Mouse (Mus musculus): ENCODE data around the gene Ubp1.

Ubp1 gene

DNA sequence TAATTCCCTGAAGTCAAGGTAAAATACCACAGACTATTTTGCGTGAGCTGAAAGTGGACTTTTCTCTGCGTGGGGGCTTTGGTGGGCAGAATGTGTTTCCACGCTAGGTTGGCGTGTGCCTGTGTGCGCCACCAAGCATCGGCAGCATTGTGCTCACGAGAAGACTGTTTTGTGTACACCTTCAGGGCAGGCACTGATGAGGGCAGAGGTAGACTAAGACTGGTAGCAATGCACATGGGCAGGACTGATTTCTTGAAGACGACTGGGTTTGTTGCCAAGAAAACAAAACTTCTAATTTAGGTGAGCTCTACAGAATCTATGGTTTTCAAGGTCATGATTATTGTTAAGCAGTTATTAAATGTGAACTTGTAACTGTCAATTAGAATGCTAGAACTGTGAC lies 38.7 kb downstream of the Ubp1 start:
- no peak for DNase-seq (ENCODE audit: low spot score)

DNA sequence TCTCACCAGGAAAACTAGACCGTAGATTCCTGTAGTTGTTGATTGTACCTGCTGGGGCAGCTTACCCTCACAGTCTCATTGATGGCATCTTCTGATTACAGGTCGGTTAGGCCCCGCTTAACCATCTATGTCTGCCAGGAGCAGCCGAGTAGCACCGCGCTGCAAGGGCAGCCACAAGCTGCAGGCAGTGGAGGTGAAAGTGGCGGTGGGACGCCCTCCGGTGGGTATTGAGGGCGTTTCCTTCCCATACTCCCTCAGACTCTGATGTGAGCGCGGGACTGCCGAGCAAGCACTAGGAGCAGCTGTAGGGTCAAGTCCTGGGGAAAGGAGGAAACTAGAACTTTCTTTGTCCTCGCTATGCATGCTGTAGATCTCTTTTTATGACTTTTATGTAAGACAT lies 39.3 kb downstream of the Ubp1 start:
- no peak for DNase-seq (ENCODE audit: low spot score)

DNA sequence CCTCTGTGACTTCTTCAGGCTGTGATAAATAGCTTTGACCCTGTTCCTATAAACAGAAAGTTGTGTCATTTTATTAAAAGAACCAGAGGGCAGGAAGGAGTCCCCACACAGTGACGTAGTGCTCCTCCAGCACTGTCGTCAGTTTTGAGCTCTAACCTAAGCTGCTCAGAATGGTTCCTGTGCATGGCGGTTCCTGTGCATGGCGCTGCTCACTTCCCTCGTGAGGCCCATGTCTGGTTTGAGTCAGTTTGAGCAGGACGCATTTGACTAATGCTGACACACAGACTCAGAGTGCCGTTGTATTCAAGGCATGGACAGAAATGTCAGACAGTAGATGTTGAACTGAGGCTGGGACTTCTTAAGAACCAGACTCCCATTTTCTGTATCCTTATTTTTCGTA lies 40.9 kb downstream of the Ubp1 start:
- no peak for DNase-seq (ENCODE audit: low spot score)

DNA sequence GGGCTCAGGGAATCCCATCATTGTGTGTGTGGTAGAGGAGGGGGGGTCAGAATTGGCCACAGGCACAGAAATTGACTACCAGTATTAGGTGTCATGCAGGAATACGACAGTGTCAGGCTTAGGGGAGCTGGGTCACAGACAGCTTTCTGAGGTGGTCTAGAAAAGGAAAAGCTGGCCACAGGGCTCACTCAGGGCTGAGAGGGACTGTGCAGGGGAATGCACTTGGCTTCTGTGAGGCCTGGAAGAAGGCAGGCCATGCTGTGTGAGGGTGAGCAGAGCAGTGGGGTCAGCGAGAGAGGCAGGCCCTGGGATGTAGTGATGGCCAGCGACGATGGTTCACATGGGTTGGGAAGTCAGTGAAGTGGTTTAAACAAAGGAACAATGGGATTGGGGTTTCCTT lies 43.1 kb downstream of the Ubp1 start:
- DNase-seq (ENCODE audit: low spot score): no peak

DNA sequence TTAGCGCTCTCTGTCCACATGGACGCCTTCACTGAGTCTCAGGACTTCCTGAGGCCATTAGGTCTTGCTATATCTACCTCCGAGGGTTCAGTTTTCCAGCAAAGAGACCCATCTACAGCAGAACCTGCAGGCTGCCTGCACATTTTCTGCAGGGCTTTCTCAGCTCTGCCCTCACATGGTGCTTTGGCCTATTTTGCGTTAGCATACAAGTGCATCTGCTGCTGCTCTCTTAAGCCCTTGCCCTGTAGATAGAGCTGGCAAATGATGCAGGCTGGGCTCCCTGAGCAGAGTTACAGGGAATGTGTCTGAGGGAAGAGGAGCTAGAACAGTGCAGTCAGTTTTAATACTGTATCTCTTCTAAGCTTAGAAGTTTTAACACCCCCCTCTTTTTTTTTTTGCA lies 44.2 kb downstream of the Ubp1 start:
- DNase-seq (ENCODE audit: low spot score): no peak

DNA sequence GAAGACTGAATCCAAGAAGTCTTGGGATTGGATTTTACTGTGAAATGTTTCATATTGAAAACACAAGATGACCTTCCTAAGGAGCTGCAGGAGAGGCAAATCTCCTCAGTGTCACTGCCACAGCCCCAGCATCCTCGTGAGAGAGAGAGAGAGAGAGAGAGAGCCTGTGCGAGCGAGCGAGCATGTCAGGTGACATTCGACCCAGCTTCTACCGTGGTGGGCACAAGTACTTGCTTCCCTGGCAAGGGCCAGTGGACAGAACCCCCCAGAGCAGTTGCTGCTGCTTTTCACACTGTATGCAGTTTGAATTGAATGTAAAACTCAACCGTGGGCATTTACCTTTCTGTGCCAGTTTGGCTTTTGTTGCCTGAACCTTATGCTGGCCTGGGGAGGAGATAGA lies 44.7 kb downstream of the Ubp1 start:
- DNase-seq (ENCODE audit: low spot score): no peak

DNA sequence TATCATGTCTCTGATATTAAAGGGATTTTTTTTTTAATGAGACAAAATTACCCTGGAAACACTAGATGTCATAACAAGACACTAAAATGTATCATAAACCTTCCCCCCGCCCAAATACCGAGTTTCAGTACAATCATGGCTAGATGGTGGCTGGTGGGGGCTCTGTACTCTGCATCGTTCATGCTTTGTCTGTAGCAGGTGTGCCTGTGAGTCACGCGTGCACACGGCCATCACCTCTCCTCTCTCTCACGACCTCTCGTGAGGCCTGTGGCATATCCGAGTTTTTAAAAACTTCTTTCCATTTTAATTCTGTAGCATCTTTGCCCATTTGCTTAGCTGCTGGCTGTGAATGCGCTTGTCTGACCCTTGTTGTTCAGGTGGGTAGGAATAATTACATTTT lies 45.5 kb downstream of the Ubp1 start:
- DNase-seq (ENCODE audit: low spot score): no peak

DNA sequence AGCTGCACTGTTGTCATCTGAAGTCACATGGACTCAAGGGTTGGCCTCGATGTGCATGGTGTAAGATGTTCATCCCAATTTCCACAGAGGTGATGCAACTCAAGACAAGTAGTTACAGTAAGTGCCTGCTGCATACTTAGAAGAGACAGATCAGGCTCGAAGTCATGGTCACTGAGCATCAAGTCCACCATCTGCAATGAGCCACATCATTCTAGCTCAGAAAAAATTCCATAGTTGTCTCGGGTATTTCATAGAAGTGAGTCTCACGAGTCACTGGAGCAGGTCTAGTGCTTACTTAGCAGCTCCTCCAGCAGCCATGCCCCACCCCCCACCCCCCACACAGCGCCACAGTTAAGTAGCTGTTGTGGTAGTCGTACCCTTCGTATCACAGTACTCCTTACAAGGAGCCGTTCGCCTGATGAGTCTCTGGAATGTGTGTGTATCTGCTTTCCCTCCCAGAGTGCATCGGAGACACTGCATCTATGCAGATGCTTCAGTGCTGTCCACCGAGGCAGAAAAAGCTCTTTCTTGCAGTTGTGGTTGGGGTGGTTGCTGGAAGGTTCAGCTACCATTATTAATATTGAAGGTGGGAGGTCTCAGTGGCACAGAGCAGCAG lies 46.6 kb downstream of the Ubp1 start:
- no peak for DNase-seq (ENCODE audit: low spot score)

DNA sequence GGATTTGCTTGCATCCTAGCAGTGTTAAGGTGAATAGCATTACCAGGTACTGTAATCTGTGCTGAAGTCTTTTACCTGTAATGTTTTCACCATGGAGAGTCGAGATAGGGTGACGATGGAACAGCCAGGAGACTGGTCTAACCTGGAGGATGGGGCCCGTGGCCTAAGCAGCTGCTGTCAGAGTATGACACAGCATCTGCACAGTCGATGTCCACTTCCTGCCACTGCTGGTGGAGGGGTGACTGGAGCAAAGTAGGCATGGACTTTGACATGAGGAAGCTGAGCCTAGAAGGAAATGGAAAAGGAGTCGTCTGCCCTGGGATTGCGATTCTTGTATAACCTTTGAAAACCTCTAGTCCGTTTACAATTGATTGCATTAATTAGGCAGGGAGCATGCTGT lies 47.9 kb downstream of the Ubp1 start:
- no peak for DNase-seq (ENCODE audit: low spot score)

DNA sequence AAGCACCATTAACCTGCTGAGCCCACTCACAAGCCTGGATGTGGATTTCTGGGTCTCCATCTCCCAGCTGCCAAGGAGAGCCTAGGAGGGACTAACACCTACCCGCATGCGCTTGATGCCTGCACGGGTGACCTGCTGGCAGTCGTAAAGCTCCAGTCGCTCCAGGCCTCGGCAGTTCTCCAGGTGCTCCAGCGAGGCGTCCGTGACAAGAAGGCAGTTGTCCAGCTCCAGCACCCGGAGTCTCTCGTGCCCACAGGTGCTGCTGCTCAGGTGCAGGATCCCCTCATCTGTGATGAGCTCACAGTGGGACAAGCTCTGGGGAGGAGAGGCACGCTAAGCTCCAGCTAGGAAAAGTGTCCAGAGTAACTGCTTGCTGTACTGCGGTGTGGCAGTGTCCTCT lies 48.6 kb downstream of the Ubp1 start:
- DNase-seq (ENCODE audit: low spot score): no peak

DNA sequence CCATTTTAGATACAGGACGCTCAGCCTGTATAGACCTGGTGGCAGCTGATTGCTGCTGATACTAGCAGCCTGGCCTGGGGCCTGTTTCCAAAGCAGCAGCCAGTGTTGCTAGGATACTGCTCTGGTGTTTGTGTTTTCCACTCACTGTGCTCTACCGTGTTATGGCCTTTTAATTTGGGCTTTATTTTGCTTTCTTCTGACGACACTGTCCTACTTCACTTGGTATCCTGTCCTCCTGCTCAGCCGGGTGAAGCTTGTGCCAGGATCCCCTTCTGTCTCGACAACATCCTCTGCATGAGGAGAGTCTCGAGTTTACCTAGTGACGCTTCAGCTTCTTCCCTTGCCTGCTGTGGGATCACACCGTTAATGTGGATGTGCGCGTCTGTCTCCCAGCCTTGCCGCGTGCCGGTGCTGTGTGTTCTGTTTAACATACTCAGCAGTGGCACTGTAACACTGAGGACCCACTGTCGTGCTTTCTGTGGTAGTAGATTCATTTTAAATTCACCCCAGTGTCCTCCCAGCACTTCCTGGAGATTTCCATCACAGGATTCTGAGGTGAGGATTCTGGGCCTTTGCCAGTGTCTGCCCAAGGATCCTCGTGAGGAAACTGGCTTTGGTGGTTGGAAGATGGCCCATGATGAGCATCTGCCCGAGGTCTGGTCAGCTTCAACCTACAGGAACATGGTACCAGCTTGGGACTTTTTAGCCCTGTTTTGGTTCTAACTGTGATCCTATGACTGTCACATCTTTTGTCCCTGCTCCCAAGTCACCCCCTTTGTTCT lies 50.6 kb downstream of the Ubp1 start:
- DNase-seq (ENCODE audit: low spot score): no peak

DNA sequence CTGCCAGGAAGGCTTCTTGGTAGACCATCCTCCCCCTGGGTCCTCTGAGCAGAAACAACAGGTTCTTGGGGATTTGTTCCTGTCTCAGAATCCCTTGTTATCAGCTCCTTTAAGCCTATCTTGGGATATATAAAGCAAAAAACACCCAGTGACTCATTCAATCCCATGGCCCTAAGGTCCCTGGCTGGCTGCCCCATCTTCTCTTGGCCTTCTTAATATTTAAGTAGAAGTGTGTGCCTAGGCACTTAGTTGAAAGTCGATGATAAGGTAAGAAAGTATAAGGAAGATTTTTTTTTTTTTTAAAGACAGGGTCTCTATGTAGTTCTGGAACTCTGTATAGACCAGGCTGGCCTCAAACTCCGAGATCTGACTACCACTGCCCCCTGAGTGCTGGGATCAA lies 51.7 kb downstream of the Ubp1 start:
- DNase-seq (ENCODE audit: low spot score): no peak

DNA sequence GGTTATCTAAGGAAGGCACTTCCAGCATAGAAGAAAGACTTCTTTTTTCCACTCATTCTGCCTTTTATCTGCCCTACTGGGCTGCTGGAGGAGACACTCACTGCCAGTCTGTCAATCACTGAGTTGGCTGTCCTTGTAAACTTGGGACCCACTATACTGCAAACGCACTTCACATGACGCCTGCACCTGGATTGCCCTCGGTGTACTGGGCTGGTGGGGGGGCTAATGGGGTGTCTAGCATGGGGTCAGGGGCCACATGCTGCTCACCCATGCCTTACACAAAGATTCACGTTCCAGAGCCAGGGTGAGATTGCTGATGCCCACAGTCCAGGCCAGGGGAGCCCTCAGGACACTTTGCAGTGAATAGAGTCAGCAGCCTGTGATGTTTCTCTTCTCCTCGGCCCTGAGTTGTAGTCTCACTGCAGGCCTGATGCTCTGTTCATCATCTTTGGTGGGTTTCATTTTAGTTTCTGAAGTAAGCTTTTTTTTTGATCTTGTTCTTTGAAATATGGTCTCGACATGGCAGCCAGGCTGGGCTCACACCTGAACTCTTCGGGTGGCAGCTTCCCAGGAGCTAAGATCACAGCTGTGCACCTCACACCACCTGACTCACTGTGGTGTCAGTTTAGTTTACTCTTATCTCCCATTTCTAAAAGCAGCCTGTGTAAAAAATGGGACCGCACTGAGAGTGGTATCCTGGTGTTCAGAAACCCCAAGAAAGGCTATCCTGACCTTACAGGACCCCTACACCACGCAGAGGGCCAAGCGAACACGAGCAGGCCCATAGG lies 52.3 kb downstream of the Ubp1 start:
- DNase-seq (ENCODE audit: low spot score): no peak

DNA sequence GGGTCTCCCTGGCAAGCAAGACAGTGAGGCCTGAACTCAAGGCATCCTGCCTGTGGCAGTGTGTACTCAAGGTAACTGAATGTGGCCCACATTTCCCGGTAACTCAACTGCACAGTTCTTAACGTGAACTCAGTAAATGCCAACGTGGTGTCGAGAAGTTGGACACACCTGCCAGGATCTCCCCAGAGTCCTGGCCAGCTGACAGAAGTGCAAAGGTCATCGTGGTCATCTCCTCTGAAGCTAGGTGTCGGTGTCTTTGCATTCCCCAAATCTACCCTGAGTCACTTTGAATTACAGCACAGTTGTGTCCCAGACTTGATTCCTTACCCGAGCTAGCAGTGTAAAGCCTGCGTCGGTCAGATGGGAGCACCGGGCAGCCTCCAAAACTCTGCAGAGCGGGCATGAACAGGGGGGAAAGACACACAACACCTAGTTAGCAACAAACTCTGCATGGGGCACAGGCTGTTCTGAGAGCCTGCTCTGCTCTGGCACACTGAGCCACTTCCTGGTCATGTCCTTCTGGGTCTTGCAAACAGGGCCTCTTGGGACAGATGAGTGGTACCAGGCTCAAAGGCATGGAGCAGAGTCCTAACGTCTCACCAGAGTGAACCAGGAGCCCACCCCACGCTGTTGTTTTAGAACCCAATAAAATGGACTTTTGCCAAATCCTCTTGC lies 54.3 kb downstream of the Ubp1 start:
- no peak for DNase-seq (ENCODE audit: low spot score)

DNA sequence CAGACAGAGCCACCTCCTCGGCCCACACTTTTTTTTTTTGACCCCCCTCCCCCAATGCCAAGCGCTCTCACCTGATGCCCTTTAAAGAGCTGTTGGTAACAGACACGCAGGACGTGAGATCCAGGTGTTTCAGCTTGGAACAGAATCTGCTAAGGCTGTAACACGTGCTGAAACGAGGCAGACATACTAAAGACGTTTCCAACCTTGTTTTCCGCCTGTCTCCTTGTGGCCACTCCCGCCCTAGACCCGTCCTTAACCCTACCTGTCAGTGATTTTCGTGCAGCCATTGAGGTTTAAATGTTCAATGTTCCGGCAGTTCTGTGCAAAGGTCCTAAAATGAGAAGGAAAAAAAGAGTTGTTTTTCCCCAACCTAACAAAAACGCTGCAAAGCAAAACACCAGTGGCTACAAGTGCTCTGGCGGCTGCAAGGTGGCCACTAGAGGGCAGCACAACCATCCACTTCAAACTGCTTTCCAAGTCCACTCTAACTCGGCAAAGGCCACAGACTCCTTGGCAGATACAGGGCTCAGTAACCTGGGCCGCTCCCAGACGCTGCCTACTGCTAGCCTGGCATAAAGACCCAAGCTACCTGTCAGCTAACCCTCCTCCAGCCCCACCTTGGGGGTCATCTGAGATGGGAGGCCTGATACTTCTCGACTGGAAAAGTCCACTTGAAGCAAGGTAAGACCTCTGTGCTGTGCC lies 60.0 kb downstream of the Ubp1 start:
- DNase-seq (ENCODE audit: low spot score): peak; percentile 60

DNA sequence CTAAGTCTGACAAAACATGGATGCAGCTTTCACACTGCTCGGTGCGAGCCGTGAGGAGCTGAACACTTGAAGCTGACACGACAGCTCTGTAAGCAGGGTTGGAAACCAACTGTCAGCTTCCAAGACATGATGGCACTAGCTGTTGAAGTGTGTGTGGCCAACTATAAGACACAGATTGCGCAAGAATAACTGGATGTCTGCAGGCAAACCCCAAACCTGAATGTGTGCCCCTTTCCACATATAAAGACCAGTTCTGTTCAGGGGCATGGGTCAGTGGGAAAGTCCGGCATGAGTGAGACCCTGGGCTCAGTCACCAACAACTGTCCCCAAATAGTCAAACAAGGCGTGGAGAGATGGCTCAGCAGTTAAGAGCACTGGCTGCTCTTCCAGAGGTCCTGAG lies 62.1 kb downstream of the Ubp1 start:
- no peak for DNase-seq (ENCODE audit: low spot score)

DNA sequence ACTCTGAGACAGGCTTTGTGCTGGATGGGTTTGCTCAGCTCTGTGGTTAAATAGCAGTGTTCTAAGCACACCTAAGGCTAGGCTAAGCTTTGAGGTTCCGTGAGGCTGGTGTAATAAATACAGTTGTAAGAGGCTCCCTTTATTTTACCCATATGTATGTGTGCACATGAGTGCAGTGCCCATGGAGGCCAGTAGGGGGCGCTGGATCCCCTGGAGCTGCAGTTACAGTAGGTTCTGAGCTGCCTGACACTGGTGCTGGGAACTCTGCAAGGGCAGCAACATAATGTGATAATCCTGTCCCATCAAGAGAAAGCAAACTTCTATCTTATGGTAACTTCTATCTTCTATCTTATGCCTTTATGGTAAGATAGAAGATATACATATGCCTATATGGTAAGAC lies 67.6 kb downstream of the Ubp1 start:
- DNase-seq (ENCODE audit: low spot score): no peak

DNA sequence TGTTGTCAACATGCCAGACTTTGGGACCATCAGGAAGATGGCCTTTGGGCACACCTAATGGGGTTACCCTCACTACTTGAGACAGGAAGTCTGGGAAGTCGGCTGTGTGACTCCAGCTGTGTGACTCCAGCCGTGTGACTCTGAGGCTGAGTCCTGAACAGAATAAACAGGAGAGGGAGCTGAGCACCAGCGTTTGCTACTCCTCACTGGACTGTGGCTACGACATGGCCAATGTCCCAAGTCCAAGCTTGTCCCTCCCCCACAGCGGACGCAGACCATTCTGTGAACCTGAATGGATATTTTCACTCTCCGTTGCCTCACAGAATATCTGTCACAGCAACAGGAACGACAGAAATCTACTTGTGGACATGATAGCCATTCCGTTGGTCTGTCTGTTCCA lies 76.1 kb downstream of the Ubp1 start:
- DNase-seq (ENCODE audit: low spot score): no peak

DNA sequence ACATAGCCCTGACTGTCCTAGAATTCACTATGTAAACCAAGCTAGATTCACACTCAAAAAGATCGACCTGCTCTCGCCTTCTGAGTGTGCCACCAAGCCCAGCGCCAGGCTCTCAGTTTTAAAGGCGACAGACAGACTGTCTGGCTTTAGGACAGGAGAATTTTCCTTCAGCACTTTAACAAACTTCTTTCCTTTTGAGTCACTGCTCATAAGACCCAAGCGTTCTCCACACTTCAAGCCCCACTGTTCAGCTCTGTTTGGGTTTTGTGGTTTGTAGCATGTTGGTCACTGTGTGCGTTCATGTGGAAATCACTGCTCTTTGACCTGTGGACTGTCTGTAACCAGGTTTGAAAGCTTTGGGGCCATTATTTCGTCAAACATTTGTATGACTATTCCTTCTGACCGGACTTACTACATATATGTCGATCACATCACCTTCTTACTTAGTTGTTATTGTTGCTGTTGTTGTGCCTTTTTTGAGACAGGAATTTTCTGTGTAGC lies 77.2 kb downstream of the Ubp1 start:
- no peak for DNase-seq (ENCODE audit: low spot score)

DNA sequence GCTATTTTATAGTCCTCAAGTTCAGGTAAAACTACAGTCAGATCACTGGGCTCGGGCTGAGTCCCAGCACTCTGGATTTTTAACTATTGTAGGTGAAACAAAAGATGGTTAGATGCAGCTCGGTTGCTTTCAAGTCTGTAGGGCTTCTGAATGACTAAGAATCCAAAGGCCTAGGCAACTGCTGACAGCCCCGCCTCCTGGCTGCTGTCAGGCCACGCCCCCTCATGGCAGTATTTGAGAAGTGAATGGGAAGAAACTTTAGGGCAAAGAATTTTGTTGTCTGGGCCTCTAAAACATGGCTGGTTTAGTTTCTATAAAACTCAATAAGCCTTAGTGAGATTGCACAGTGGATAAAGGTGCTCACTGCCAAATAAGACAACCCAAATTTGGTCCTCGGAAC lies 78.8 kb downstream of the Ubp1 start:
- DNase-seq (ENCODE audit: low spot score): no peak

DNA sequence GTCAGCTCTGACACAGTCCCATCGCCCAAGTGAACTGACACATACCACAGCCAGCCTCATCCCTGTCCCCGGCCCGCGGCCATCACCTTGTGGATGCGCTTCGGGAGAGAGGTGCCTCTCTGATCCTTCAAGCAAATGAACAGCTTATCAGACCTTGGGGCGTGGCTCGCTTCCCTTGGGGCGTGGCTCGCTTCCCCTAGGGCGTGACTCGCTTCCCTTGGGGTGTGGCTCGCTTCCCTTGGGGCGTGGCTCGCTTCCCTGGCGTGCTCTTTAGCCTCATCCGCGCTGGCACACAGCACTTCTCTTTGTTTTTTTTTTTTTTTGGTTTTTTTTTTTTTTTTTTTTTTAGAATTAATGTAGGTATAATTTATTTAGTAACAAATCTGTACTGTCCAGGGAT lies 80.5 kb downstream of the Ubp1 start:
- no peak for DNase-seq (ENCODE audit: low spot score)

DNA sequence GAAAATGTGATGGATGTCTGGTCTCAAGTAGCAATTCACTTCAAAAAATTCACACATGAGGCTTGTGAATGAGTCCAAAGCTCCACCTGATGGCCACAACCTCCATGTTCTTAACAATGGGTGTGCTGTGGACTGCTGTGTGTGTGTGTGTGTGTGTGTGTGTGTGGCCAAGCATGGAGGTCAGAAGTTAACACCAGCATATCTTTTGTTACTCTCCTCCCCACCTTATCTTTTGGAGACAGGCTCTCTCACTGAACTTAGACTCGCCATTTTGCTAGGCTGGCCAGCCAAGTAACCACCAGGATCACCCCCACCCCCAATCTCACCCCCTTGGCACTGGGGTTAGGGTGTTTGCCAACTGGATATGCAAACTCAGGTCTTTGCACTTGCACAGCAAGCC lies 83.3 kb downstream of the Ubp1 start:
- no peak for DNase-seq (ENCODE audit: low spot score)
